Mouse (Mus musculus): ENCODE measurements at regions not wholly inside any gene's neighbourhood (a gene's known extent, or its start where the extent isn't known, plus 50 kb on each side); places are given as distances from the start of the nearest gene placed in this dataset.

- Histone ChIP-seq H3K9ac (ENCODE audit: control insufficient read depth, low read depth, low read length, poor library complexity, severe bottlenecking) (no peak overlapping the region), H3K4me3 (ENCODE audit: control insufficient read depth in 1 of 2, insufficient read depth in 1 of 2, low read depth in 2 of 2, low read length in 2 of 2) (no peak overlapping the region), H3K27me3 (ENCODE audit: control insufficient read depth in 1 of 2, insufficient read depth in 2 of 2, low read length in 2 of 2) (no peaks in the 10 kb centered on the region), H3K27ac (ENCODE audit: control insufficient read depth, low read depth, low read length) (no peak overlapping the region), H3K79me2 (ENCODE audit: control insufficient read depth, insufficient read depth, low read length, poor library complexity) (no peaks in the 10 kb centered on the region), H3K9me3 (replicated peaks; ENCODE audit: insufficient read depth, low read length) (no peaks in the 10 kb centered on the region), H3K36me3 (ENCODE audit: control insufficient read depth in 1 of 2, insufficient read depth in 2 of 2, low read length in 2 of 2) (no peaks in the 10 kb centered on the region), H3K4me1 (ENCODE audit: control insufficient read depth in 1 of 2, insufficient read depth in 2 of 2, low read length in 2 of 2) (no peaks in the 10 kb centered on the region)
- TF ChIP-seq TCF12 (IDR thresholded peaks at IDR 0.05; ENCODE audit: low read depth, low read length) (no peak), NELFE (IDR thresholded peaks at IDR 0.05; ENCODE audit: low read depth, low read length) (no peak), MAX (IDR thresholded peaks at IDR 0.05; ENCODE audit: low read length) (no peak), MYC (IDR thresholded peaks at IDR 0.05; ENCODE audit: low read depth, low read length) (no peak), CHD1 (IDR thresholded peaks at IDR 0.05; ENCODE audit: low read depth, low read length) (no peak), POLR2A (IDR thresholded peaks at IDR 0.05; ENCODE audit: control insufficient read depth in 1 of 2, insufficient read depth in 1 of 2, low read depth in 1 of 2, low read length in 2 of 2, poor library complexity in 1 of 2) (no peak), ELF1 (IDR thresholded peaks at IDR 0.05; ENCODE audit: low read depth, low read length) (no peak)
- no peak for DNase-seq (ENCODE audit: low read depth, low spot score)
Measured at GRCm38 (mm10) chr6:147773904-147774303, 273.2 kb upstream of the Far2 start.

GRCm38 (mm10) chr6:147774626-147775025 lies 272.4 kb upstream of the Far2 start:
- no peak overlapping the region for H3K4me3 ChIP-seq (ENCODE audit: control insufficient read depth in 1 of 2, insufficient read depth in 1 of 2, low read depth in 2 of 2, low read length in 2 of 2)
- H3K36me3 ChIP-seq (ENCODE audit: control insufficient read depth in 1 of 2, insufficient read depth in 2 of 2, low read length in 2 of 2) = no peaks in the 10 kb centered on the region
- no peaks in the 10 kb centered on the region for H3K4me1 ChIP-seq (ENCODE audit: control insufficient read depth in 1 of 2, insufficient read depth in 2 of 2, low read length in 2 of 2)
- TF ChIP-seq SIN3A (IDR thresholded peaks at IDR 0.05; ENCODE audit: low read length) (no peak), RAD21 (IDR thresholded peaks at IDR 0.05; ENCODE audit: low read depth, low read length) (no peak), ZC3H11A (IDR thresholded peaks at IDR 0.05; ENCODE audit: low read depth, low read length) (no peak), MXI1 (IDR thresholded peaks at IDR 0.05; ENCODE audit: low read depth, low read length) (no peak), POLR2AphosphoS2 (IDR thresholded peaks at IDR 0.05; ENCODE audit: low read length) (no peak), MAX (IDR thresholded peaks at IDR 0.05; ENCODE audit: low read length) (no peak), NELFE (IDR thresholded peaks at IDR 0.05; ENCODE audit: low read depth, low read length) (no peak), USF1 (IDR thresholded peaks at IDR 0.05; ENCODE audit: low read depth, low read length) (no peak), MYB (IDR thresholded peaks at IDR 0.05; ENCODE audit: low read depth, low read length) (no peak), JUND (IDR thresholded peaks at IDR 0.05; ENCODE audit: low read depth, low read length) (no peak), E2F4 (IDR thresholded peaks at IDR 0.05; ENCODE audit: borderline replicate concordance, low read depth, low read length) (no peak), ZNF384 (IDR thresholded peaks at IDR 0.05; ENCODE audit: low read depth, low read length) (no peak)
- no peaks in the 10 kb centered on the region for H3K79me2 ChIP-seq (ENCODE audit: control insufficient read depth, insufficient read depth, low read length, poor library complexity)
- no peak overlapping the region for H3K27ac ChIP-seq (ENCODE audit: control insufficient read depth, low read depth, low read length)
- H3K9ac ChIP-seq (ENCODE audit: control insufficient read depth, low read depth, low read length, poor library complexity, severe bottlenecking) = no peak overlapping the region
- H3K9me3 ChIP-seq (replicated peaks; ENCODE audit: insufficient read depth, low read length) = no peaks in the 10 kb centered on the region
- no peak for DNase-seq (ENCODE audit: low read depth, low spot score)
- H3K27me3 ChIP-seq (ENCODE audit: control insufficient read depth in 1 of 2, insufficient read depth in 2 of 2, low read length in 2 of 2) = no peaks in the 10 kb centered on the region

GRCm38 (mm10) chr6:147779466-147779865 lies 267.6 kb upstream of the Far2 start:
- TF ChIP-seq ETS1 (IDR thresholded peaks at IDR 0.05; ENCODE audit: low read depth, low read length) (no peak), UBTF (IDR thresholded peaks at IDR 0.05; ENCODE audit: borderline replicate concordance, insufficient read depth, low read depth, low read length) (no peak), GATA1 (IDR thresholded peaks at IDR 0.05; ENCODE audit: low read depth, low read length) (no peak)
- no peak for DNase-seq (ENCODE audit: low read depth, low spot score)

More at GRCm38 (mm10) chr6:147779466-147779865, 267.6 kb upstream of the Far2 start:
- Histone ChIP-seq H3K9ac (ENCODE audit: control insufficient read depth, low read depth, low read length, poor library complexity, severe bottlenecking) (no peak overlapping the region), H3K9me3 (replicated peaks; ENCODE audit: insufficient read depth, low read length) (no peaks in the 10 kb centered on the region), H3K4me3 (ENCODE audit: control insufficient read depth in 1 of 2, insufficient read depth in 1 of 2, low read depth in 2 of 2, low read length in 2 of 2) (no peak overlapping the region), H3K4me1 (ENCODE audit: control insufficient read depth in 1 of 2, insufficient read depth in 2 of 2, low read length in 2 of 2) (no peaks in the 10 kb centered on the region), H3K36me3 (ENCODE audit: control insufficient read depth in 1 of 2, insufficient read depth in 2 of 2, low read length in 2 of 2) (no peaks in the 10 kb centered on the region), H3K27ac (ENCODE audit: control insufficient read depth, low read depth, low read length) (no peak overlapping the region), H3K79me2 (ENCODE audit: control insufficient read depth, insufficient read depth, low read length, poor library complexity) (no peaks in the 10 kb centered on the region), H3K27me3 (ENCODE audit: control insufficient read depth in 1 of 2, insufficient read depth in 2 of 2, low read length in 2 of 2) (no peaks in the 10 kb centered on the region)
